Mouse (Mus musculus): ENCODE measurements around the gene Gid4.

- TF ChIP-seq GATA1 (IDR thresholded peaks at IDR 0.05; ENCODE audit: borderline replicate concordance, low read length) = no peak
- TF ChIP-seq FLI1 (IDR thresholded peaks at IDR 0.05; ENCODE audit: low read length) = no peak
These were observed 6.1 kb downstream of the Gid4 start for GRCm38 (mm10) chr11:60423006-60423405.

Data from megakaryocyte, embryonic 14.5 days (primary cell).